Mouse (Mus musculus): Measurements from ENCODE around the gene Cdk5.
A peak's percentile ranks its signal among the peaks of the same experiment; 100 is the strongest.

Cdk5 gene

DNA sequence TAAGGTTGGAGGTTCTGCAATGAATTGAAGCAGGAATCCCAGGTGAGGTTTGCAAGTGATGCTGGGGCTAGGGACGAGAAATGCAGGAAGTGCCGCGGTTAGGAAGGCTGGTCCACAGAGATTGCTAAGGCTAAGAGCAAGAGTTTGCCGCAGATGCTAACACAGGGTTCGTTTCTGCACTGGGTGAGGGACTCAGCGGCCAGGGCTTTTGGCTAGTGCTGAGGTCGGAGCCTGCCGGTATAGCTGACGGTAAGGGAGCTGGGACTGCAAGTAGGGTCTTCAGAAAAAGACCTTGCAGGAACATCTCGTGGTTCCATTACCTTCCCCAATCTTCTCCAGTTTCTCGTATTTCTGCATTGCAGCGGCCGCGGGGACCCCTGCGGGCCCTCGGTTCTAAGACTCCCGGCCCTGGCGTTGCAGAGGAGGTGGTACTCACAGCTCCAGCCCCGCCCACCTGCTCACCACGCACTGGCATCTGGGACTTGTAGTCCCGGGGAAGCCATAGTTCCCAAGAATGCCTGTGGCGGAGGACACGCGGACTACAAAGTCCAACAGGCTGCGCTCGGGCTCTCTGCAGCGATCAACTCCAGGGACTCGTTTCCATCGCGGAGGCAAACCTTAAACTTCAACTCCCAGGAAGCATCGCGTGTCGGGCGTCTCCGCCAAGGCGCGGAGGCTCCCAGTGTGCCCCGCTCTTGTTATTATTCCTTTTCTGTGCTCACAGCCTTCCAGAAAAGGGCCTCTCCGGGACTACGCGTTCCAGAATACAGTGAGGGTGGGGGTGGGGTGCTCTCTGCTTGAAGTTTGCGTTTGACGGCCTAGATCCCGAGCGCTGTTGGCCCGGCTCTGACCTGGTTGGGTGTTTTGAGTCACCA is at the start of gene Cdk5, which contains the start of gene Slc4a2:
Gene Cdk5 (minus strand): TSS at position 402 of the 875 bp plus-strand sequence.
Gene Slc4a2 (plus strand): TSS at position 709 of the 875 bp plus-strand sequence.
- peak; percentile 98 for DNase-seq

GRCm38 (mm10) chr5:24470600-24470999 is 47.3 kb upstream of the Cdk5 start:
- DNase-seq: peak; percentile 86 to 90

DNA sequence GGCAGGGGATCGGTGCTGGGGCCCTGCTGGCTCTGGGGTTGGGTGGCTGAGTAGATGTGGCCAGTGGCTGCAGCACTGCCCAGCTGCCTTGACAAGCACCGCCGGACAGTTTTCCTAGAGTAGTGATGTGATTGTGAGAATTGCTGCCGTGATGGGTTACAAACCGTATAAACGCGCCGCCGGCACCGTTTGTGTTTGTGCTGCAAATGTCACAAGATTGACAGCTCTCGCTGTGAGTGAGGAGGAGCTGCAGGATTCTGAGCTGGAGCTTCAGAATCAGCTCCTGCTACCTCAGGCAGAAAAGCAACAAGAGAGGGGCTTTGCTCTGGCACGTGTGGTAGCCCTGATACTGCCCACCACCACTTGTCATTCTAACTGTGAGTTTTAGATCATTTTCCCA is 43.4 kb upstream of the Cdk5 start:
- no peak for DNase-seq

GRCm38 (mm10) chr5:24455613-24456012 is 32.3 kb upstream of the Cdk5 start:
- no peak for DNase-seq

- no peak for DNase-seq
These were observed 31.7 kb upstream of the Cdk5 start for GRCm38 (mm10) chr5:24455076-24455475.

DNA sequence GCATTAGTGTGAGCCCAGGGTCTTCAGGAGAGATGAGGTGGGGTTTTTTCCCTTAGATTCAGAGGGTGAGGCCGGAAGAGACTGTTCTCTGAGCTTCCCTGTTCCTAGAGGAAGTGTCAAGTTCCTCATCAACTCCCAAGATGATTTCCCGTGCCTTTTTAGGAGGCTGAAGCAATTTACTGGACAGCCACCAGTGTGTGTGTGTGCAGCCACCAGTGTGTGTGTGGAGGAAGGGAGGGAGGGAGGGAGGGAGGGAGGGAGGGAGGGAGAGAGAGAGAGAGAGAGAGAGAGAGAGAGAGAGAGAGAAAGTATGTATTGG is 30.6 kb upstream of the Cdk5 start:
- no peak for DNase-seq

GRCm38 (mm10) chr5:24453283-24453984 is 30.1 kb upstream of the Cdk5 start:
- DNase-seq: peak; percentile 84 to 87

- peak; percentile 47 to 54 for DNase-seq
These were observed 29.4 kb upstream of the Cdk5 start for GRCm38 (mm10) chr5:24452691-24453233.

DNA sequence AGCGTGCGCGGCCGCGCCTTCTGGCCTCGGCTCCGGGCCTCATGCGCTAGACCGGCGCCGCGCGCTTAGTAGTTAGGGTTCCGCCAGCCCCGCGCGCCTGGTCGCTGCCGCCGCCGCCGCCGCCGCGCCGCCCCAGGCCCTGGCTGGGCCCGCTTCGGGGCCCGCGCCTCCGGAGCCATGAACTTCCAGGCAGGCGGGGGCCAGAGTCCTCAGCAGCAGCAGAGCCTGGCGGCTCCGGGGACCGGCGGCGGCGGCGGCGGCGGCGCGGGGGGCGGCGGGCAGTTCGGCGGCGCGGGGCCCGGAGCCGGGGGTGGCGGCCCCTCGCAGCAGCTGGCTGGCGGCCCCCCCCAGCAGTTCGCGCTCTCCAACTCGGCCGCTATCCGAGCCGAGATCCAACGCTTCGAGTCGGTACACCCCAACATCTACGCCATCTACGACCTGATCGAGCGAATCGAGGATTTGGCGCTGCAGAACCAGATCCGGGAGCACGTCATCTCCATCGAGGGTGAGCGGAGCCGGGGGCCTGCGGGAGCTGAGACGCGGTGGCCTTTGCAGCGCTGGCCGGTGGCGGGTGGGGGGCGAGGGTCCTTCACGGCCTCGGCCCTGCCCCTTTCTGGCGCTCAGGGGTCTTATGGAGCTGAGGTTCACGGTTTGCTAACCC is 28.8 kb upstream of the Cdk5 start, which contains the start of gene Agap3:
Gene Agap3 (plus strand): TSS at position 148 of the 661 bp plus-strand sequence.
- peak; percentile 46 to 51 for DNase-seq

GRCm38 (mm10) chr5:24451264-24452029 is 28.1 kb upstream of the Cdk5 start:
- peak; percentile 82 to 92 for DNase-seq

DNA sequence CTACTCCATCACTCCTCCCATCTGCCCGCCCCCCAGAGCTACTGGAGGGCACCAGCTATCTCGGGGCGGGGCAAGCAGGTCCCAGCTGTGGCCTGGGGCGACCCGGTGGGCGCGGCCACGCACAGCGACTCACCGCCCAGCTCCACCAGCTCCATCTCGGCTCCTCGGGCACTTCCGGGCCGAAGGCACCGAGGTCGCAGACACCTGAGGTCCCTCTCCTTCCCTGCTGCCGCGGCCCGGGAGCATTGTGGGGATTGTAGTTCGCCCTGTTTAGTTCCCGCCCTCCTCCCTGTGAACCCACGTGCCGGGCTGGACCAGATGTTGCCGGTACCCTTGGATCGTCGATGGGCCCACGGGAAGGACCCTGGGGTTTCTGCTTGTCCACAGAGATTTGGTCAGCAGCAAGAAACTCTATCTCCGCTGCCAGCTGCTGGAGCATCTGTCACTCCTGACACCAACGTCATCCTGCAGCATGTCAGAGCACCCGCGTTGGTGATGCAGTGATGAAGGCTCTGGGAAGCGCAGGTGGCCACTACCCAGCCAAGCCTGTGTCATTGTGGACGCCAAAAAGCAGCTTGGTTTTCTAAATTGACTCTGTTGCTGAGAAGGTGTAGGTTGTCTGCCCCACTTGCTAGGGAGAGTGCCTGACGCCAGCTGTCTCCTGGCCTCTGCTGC is 24.4 kb upstream of the Cdk5 start, which contains the start of gene Tmub1:
Gene Tmub1 (minus strand): TSS at position 231 of the 675 bp plus-strand sequence.
- DNase-seq: peak; percentile 76 to 80

DNA sequence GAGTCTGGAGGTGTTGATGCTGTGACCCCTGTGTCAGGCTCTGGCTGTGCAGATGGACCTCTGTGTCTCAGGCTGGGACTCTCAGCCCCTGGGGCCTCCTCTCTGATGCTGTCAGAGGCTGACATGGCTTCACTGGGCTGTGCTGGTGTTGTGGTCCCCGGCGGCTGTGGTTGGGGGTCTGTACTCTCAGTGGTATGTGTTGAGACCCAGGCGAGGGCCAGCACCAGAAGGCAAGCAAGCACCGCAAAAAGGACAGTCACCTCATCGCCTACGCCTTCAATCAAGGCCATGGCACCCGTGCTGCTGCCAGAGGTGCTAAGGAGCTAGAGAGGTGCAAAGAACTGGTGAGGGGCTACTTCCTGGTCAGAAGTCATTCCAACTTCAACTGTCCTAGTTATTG is 23.3 kb upstream of the Cdk5 start:
- DNase-seq: no peak

DNA sequence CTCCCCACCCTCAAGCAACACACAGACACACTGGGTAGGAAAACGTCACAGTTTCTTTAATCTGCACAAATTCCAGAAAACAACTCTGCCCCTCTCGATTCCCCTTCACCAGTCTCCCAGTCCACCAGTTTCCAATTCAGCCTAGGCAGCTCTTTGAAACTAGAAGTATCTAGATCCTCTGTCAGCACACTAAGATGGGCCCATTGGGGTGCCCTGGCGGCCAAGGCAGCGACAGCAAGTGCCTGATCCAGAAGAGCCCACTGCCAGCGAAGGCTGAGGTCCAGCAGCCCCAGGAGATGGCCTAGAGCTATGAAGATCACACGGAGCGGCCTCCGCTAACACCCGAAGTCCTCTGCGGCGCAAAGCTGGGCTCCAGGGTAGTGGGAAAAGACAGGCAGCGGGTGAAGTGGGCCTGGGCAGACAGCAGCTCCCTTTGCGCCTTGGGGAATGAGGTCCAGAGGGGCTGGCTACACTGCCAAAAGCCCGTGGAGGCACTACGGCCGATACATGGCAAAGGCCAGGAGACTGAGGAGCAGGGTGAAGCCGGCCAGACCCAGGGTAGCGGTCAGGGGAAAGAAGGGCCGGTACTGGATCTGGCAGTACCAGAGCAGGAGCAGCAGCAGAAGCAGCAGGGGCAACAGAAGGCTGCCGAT is 22.2 kb upstream of the Cdk5 start:
- no peak for DNase-seq

DNA sequence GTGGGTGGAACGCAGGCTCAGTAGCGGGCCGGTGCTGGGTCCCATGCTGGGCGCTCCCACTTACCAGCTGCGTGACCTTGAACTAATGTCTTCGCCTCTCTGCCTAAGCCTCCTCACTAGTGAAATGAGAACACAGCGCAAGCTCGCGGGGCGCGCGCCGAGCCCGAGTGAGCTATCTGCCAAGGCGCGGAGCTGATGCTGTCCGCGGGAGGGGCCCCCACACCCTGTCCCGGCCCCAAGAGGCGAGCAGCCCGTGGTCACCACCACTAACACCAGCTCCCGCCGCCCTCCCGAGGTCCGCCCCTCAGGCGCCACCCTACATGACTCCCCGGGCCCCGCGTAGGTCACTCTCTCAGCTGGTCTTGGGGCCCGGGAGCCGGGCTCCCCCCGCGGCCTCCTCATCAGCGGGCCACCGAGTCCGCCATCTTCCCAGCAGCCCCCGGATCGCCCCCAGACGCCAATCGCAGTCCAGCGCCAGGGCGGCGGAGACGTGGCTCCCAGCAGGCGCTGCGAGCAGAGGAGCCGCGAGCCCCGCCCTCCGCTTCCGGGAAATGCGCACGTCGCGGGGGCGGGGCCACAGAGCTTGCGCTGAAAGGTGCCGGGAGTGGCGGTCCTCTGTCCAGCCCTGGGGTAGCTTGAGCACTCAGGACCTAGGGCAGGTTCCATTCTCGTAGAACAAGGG is 21.6 kb upstream of the Cdk5 start, which contains the start of gene Fastk:
Gene Fastk (minus strand): TSS at position 542 of the 682 bp plus-strand sequence.
- peak; percentile 92 to 96 for DNase-seq

DNA sequence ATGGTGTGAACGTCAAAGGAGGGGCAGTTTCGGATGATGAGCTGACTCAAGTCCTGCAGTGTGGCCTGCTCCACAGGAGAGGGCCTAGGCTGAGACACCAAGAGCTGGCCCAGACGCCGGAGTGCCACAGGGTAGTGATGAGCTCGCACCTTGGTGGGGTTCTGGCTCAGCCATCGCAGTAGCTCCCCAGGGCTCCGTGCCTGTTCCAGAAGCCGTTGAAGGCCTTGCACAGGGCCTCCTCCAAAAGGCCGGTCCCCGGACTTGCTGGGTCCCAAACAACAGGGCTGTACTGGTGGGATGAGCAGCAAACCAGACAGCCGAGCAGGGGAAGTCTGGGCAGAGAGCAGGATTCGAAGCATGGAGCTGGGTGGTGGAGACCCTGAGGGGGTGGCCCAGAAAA is 20.6 kb upstream of the Cdk5 start:
- peak in 1 of 2 experiments; percentile 39 for DNase-seq

DNA sequence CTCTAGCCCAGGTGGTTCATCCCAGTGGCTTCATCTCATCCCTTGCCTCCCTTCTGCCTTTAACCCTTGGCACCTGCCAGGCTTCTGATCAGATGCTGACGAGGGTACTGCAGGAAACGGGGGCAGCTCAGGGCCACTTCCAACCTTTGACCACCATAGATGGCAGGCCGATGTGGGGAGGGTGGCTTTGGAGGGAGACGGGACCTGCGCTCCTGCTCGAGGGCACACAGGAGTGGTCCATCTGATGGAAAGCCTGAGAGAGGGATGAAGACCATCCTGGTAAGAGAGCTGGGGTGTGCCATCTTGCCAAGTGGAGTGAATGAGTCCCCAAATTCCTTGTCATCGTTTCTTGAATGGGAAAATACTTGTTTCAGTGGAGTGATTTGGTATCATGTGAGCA is 19.9 kb upstream of the Cdk5 start:
- DNase-seq: no peak

DNA sequence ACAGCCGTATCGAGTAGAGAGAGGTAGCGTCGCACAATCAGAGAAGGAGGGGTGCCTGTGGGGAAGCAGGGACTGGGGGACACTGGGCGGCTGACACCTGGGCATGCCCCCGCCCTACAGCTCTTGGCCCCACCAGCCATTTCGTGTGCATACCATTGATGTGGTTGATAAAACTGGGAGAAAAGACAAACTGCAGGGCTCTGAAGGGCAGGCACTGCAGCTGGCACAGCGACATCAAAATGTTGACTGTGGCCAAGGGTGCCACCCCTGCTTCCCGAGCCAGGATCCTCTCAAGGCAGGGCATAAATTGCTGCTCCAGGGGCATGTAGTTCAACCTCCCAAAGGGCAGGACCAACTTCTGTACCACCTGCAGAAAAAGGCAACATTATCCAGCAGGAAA is 18.7 kb upstream of the Cdk5 start:
- no peak for DNase-seq

- no peak for DNase-seq
These were observed 17.9 kb upstream of the Cdk5 start for GRCm38 (mm10) chr5:24441187-24441586.

- DNase-seq: no peak
These were observed 10.7 kb upstream of the Cdk5 start for GRCm38 (mm10) chr5:24433993-24434392.

DNA sequence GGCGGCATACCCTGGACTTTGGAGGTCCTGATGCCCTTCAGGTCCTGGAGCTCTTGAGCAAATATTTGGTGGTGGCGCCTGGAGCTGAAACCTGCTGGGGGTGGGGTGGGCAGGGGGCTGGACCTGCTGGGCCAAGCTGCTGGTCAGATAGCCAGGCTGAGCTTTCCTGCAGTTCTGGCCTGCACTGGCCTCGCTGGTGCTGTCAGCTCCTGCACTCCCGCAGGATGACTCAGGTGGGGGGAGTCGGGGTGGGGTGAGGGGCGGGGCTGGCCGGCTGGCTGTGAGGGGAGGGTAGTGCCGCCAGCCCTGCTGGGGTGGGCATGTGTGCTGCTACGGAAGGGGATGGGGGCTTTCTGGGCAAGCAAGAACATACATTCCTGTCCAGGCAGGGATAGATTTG is 5.3 kb upstream of the Cdk5 start:
- DNase-seq: no peak

All from cerebellum, postnatal 36 days (tissue).